Mouse (Mus musculus) erythroblast, embryonic 14.5 days (primary cell): ENCODE results near the gene Aktip.

Experiments used
- GATA1 ChIP-seq: IDR thresholded peaks from 2 replicates; pipeline ENCODE4 v1.6.1; 2012; ENCODE audit warnings: low read length, inconsistent platforms, mixed read lengths
- TAL1 ChIP-seq: IDR thresholded peaks from 3 replicates; pipeline ENCODE4 v1.6.1; 2012; ENCODE audit warnings: low read length, inconsistent platforms, mixed read lengths

DNA sequence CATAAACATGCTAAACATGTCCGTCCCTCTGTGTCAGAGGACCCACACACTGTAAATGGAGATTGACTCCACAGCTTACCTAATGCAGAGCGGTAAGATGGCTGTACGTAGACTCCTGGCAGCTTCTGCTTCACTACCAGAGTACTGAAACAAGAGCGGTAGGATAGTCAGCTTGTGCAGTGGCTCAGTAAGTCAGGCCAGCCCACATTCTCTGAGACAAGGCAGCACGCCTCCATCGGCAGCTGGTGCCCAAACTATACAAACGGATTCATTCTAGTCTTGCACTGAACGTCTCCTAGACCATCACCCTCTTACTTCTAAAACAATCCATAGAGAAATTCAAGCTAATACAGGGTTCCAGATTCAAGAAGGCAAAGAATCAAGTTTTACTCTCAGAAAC lies 73.0 kb downstream of the Aktip start:
- TF ChIP-seq GATA1 (no peak), TAL1 (no peak)
